Mouse (Mus musculus) T-cell, adult 2 months (primary cell): Measurements from ENCODE around the gene Mrps26.
"Not testable (repeated sequence)": the region's sequence is repeated elsewhere in the genome, so short reads cannot be mapped to it uniquely, and the experiment has no call there.

Experiments
- DNase-seq: peaks from one replicate; pipeline ENCODE4 v3.0.0; 2022; ENCODE audit warnings: low spot score

Gene Mrps26

GRCm38 (mm10) chr2:130575873-130576272 lies 12.3 kb downstream of the Mrps26 start, which contains the start of gene Oxt:
TSS of gene Oxt (plus strand) at chr2:130576173.
- no peak for DNase-seq

GRCm38 (mm10) chr2:130576564-130576963 lies 13.0 kb downstream of the Mrps26 start:
- DNase-seq: not testable (repeated sequence)

GRCm38 (mm10) chr2:130577021-130577420 lies 13.5 kb downstream of the Mrps26 start:
- no peak for DNase-seq

GRCm38 (mm10) chr2:130577632-130578031 lies 14.1 kb downstream of the Mrps26 start:
- peak; percentile 62 for DNase-seq

- DNase-seq: peak; percentile 58
These were observed 14.6 kb downstream of the Mrps26 start for GRCm38 (mm10) chr2:130578148-130578547.

GRCm38 (mm10) chr2:130579791-130580190 lies 16.2 kb downstream of the Mrps26 start:
- no peak for DNase-seq

GRCm38 (mm10) chr2:130581201-130581600 lies 17.7 kb downstream of the Mrps26 start:
- DNase-seq: no peak

GRCm38 (mm10) chr2:130582552-130582951 lies 19.0 kb downstream of the Mrps26 start, which contains the start of gene Avp:
TSS of gene Avp (minus strand) at chr2:130582554.
- no peak for DNase-seq

- no peak for DNase-seq
These were observed 20.5 kb downstream of the Mrps26 start for GRCm38 (mm10) chr2:130583902-130584560.

- DNase-seq: no peak
These were observed 22.5 kb downstream of the Mrps26 start for GRCm38 (mm10) chr2:130586016-130586415.

- no peak for DNase-seq
These were observed 24.8 kb downstream of the Mrps26 start for GRCm38 (mm10) chr2:130588373-130588772.

- no peak for DNase-seq
These were observed 25.6 kb downstream of the Mrps26 start for GRCm38 (mm10) chr2:130589157-130589556.

- no peak for DNase-seq
These were observed 26.2 kb downstream of the Mrps26 start for GRCm38 (mm10) chr2:130589761-130590160.

- no peak for DNase-seq
These were observed 27.5 kb downstream of the Mrps26 start for GRCm38 (mm10) chr2:130591016-130591415.

- DNase-seq: no peak
These were observed 32.1 kb downstream of the Mrps26 start for GRCm38 (mm10) chr2:130595596-130595995.

- peak; percentile 18 for DNase-seq
These were observed 34.1 kb downstream of the Mrps26 start for GRCm38 (mm10) chr2:130597601-130598010.

GRCm38 (mm10) chr2:130598399-130598798 lies 34.9 kb downstream of the Mrps26 start:
- no peak for DNase-seq

- no peak for DNase-seq
These were observed 38.7 kb downstream of the Mrps26 start for GRCm38 (mm10) chr2:130602195-130602594.

- no peak for DNase-seq
These were observed 49.5 kb downstream of the Mrps26 start for GRCm38 (mm10) chr2:130613091-130613490.
